Mouse (Mus musculus): ENCODE data around the gene Nup210l.

Nup210l gene

DNA sequence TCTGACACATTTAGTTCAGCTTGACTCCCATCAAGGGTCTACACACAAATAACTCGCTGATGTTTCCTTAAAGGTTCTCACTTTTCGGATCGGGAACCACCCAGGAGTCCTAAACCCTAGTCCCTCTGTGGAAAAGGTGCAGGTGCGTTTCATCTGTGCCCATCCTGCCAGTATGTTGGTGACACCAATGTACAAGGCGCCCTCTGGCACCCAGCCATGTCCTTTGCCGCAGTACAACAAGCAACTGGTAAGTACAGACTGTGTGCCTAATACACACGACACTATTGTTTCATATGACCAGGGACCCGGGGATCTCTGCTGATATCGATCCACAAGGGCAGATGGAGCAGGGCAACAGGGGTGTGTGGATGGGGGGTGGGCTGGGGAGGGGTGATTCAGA lies 55.8 kb downstream of the Nup210l start:
- no peak for DNase-seq (ENCODE audit: low read depth, low spot score)

DNA sequence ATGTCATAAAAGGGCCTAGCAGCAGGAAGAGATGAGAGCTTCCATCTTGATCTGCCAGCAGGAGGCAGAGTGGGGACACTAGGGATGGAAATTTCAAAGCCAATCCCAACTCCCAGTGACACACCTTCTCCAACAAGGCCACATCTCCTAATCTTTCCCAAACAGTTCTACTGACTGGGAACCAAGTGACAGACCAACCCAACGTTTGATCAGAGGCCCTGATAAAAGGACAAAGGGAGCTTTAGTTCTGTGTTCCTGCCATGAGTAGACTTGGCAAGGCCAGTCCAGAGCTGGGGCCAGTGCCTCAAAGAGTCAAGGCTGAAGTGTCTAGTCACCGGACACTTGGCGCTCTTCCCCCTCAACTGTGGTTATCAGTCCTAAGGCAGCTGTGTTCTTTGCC lies 57.6 kb downstream of the Nup210l start:
- DNase-seq (ENCODE audit: low read depth, low spot score), result peak; percentile 18

DNA sequence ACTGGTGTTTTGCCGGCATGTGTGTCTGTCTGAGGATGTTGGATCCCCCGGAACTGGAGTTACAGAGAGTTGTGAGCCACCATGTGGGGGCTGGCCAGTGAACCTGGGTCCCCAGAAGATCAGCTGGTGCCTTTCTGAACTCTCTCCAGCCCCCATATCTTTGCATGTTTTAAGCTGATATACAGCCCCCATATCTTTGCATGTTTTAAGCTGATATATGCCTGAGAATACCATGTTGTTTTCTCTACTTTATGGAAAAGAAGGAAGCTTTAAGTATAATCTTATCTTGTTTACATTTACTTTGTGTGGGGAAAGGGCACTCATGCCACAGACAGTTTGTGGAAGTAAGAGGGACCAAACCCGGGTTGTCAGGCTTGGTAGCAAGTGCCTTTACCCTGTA lies 75.6 kb downstream of the Nup210l start:
- no peak for DNase-seq (ENCODE audit: low read depth, low spot score)

DNA sequence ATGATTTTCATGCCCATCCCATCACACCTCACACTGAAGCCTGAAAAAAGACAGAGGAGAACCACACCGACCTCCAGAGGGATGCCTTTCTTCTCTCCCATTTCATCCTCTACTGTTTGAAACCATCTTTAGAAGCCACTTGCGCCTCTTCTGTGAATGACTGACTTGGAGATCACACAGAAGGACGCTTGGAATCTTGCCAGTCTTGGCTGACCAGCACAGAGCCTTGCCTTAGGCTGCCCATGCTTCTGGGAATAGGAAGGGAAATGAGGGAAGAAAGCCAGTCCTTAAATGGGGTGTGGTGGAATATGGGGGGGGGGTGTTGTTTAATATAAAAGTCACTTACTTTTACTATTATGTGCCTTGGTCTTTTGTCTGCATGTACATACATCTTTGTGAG lies 79.6 kb downstream of the Nup210l start:
- DNase-seq (ENCODE audit: low read depth, low spot score), result no peak

DNA sequence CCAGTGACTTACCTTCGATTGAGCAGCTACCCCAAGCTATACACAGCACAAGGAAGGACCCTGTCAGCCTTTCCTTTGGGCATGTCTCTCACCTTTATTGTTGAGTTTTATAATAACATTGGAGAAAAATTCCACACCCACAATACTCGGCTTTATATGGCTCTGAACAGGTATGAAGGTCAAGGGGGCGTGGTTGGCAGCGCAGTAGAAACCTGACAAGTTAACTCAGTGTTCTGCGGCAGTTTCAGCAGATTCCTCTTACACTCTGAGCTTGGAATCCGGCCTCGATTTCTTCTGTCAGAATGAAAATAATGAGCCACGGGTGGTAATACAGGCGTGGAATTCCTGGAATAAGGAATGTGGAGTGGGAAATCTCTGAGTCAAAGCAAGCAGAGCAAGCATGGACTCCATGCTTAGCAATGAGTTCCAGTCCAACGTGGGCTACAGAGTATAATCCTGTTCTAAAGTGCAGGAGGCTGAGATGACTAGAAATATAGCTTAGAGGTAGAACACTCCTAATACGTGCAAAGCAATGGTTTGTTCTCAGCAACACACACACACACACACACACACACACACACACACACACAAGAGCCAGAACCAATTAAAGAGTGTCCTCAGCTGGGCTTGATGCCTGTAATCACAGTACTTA lies 87.1 kb downstream of the Nup210l start:
- no peak for DNase-seq (ENCODE audit: low read depth, low spot score)

DNA sequence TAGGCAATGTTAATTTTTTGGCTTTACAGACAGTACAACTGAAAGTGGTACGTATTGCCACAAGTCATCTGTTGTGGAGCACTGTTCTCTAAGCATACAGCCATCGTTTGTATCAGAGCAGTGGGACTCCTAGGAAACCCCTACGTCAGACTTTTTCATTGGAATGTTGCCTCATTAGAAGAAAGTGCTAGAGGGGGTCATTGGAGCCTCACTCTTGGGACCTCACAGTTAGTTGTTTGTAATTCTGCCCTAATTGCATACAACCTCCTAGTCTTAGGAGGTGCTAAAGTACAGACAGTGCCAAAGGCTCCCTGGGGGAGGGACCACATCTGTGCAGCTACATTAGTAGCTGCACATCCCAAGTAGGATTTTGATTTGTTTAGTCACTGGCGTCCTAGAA lies 90.8 kb downstream of the Nup210l start:
- no peak for DNase-seq (ENCODE audit: low read depth, low spot score)

DNA sequence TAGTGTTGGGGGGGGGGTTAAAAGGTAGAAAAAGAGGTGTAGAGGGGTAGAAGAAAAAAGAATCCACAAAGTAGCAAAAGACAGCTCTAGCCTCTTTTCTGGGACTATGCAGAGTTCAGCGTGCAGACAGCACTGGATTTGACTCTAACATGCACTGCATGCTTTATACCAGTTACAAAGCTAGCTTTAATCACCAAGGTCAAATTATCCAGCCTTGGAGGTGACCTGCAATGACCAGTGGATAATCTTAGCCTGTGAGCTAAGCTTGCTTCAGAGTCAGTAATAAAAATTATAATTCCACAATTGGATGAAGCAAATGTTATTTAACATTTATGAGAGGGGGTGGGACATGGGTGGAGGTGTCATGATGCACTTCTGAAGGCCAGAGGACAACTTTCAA lies 91.7 kb downstream of the Nup210l start:
- no peak for DNase-seq (ENCODE audit: low read depth, low spot score)

DNA sequence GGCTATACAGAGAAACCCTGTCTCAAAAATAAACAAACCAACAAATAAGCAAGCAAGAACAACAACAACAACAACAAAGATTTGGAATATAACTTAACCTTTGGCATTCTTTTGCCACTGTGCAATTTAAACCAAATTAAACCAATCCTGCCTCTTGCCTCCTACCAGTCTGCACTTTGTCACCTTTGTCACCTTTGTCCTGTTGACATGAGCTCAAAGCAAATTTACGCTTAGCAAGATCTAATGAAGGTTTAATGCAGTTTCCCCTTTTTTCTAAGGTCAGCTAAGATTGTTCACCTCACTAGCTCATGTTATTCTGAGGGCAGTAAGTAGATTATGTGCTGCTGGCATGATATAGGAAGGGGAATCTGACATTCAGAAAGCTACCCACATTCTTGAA lies 93.6 kb downstream of the Nup210l start:
- no peak for DNase-seq (ENCODE audit: low read depth, low spot score)

DNA sequence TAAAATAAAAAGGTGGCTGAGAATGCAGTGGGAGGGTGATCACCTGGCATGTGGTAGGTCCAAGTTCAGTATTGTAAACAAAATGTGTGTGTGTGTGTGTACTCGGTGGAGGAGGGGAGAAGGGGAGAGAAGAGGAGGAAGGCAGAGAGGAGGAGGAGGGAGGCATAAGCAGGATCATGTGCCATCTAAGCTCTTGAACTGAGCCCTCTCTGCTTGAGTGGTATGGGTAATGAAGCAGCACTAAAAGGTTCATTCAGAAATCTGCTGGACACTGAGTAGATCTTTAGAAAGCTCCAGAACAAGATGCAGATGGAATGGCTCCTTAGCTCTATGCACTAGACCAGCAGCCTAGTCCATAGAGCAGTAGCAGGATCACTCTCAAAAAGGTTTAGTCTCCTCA lies 99.0 kb downstream of the Nup210l start:
- no peak for DNase-seq (ENCODE audit: low read depth, low spot score)

DNA sequence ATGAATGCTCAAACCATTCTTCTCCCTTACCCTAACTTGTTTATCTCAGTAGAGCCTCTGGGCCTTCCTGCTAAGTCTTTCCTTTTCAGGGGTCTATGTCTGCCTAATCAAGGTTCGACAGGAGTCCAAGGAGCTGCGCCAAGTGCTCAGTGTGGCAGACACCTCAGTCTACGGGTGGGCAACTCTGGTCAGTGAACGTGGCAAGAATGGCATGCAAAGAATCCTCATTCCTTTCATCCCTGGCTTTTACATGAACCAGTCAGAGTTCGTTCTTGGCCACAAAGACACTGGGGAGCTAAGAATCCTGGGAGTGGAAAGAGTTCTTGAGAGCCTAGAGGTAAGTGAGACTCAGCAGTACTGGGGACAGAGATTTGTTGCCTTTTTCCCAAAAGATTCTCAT lies 99.7 kb downstream of the Nup210l start:
- no peak for DNase-seq (ENCODE audit: low read depth, low spot score)

DNA sequence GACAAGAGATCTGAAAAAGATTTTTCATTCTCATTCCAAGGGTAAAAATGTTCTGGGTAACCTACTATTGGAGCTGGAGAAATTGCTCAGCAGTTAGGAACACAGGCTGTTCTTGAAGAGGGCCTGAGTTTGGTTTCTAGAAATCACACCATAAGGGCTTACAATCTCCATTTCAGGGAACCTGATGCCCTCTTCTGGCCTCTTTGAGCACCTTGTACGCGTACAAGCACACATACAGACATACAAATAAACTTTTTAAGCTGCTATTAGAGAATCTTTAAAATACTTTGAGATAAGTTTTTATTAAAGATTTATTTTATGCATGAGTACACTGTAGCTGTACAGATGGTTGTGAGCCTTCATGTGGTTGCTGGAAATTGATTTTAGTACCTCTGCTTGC lies 100.7 kb downstream of the Nup210l start:
- no peak for DNase-seq (ENCODE audit: low read depth, low spot score)

DNA sequence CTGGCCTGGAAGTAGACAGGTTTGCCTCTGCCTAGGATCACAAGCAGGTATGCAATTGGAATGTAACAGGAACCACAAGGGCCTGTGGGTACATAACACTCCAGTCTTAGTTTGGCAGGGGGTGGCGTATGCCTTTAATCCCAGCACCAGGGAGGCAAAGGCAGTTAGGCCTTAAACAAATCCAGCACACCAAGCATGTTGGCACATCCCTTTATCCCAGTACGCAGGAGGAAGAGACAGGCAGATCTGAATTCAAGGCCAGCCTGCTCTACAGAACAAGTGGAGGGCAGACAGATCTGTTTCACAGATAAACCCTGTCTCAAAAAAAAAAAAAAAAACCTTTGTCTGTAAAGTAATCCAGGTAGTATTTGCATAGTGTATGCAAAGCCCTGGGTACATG lies 104.7 kb downstream of the Nup210l start:
- no peak for DNase-seq (ENCODE audit: low read depth, low spot score)

DNA sequence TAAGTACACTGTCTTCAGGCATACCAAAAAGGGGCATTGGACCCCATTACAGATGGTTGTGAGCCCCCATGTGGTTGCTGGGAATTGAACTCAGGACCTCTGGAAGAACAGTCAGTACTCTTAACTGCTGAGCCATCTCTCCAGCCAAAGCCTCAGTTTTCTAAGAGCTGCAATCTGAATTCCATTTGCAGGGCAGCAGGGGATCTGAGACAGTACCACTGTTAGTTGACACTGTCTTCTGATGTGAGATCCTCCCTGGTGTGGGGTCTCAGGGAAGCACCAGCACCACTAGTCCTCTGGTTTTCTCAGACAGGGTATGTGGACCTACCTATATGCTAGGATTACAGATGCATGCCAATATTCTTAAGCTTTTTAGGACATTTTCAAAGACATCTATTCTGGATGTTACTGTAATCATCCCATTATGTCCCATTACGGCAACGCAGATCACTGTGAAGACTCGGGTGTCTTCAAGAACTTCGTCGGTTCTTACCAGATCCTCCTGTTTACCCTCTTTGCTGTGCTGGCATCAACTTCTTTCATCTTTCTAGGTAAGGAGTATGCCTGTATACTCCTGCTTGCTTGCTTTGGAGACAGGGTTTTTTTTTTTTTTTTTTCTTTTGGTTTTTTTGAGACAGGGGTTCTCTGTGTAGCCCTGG lies 106.1 kb downstream of the Nup210l start:
- DNase-seq (ENCODE audit: low read depth, low spot score), result peak; percentile 56

DNA sequence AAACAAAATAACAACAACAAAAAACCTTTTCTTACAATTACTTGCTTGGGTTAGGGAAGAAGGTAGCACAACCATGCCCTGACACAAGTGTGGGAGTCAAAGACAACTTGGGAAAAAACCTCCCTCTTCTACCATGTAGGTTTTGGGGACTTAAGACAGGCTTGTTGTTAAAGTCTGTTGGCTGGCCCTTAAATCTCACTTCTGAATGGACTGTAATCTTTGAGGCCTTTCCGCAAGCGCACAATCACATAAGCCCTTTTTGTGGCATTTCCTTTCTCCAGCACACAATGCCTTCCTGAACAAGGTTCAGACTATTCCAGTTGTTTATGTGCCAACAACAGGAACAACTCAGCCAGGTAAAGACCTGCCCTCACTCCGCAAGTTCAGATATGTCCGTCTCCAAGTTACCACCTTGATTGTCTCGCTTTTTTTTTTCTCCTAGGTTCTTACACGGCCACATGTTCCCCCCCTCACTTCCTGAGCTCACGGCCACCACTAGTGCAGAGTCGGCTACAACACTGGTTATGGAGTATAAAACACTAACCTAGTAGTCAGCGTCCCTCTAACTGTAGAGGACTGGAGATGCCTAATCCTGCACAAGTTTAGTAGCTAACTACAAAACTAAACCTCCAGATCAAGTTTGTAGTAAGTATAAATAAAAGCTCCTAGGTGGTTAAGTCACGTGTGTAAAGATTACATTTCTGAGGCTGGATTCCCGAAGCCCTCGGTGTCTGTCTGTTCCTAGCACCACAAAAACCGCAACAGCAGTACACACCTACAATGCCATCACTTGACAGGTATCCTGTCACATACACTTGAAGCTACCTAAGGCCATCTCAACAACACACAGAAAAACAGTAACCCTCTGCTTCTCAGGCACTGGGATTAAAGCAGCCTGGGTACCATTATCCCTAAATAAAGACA lies 107.8 kb downstream of the Nup210l start:
- no peak for DNase-seq (ENCODE audit: low read depth, low spot score)

DNA sequence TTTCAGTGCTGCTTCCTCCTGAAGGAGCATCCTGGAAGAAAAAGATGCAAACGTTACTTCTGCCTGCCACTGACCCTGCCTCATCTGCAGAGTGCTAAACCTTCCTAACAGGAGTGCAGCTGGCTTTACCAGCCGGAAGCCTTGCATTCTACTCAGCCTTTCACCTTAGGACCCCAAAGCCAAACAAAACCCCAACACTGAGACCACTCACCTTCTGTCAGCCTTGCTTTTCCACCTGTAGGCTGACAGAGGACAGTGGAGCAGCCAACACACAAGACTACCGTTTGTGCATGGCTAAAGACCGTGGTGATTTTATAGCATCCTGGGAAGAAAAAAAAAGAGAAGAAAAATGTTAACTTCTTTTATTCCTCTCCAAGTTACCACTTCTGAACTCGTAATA lies 108.8 kb downstream of the Nup210l start:
- no peak for DNase-seq (ENCODE audit: low read depth, low spot score)

DNA sequence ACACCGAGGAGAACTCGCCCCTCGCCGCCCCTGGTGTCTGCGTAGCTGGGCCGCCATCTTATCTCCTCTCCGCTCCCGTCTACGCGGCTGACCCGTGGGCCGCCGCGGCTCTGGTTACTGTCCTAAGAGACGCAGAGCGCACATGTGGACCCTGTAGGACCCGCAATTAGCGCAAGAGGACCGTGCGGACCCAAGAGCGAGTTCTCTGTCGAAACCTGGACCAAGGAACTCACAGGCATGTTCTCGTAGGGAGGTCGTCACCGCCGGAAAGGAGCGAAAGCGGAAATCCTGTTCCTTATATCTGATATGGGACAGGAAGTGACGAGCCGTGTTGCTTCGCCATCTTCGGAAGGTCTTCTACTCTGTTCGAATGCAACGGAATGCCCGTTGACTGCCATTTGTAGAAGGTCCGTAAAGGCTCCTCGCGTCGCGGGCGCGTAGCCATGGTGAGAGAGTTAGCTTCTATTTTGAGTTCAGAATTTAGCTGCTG lies 109.5 kb downstream of the Nup210l start, which contains the start of the genes Rps27 and Rab13:
Gene Rps27 (minus strand): TSS at position 275 of the 490 bp plus-strand sequence.
Gene Rab13 (plus strand): TSS at position 319 of the 490 bp plus-strand sequence.
- peak; percentile 95 for DNase-seq (ENCODE audit: low read depth, low spot score)

DNA sequence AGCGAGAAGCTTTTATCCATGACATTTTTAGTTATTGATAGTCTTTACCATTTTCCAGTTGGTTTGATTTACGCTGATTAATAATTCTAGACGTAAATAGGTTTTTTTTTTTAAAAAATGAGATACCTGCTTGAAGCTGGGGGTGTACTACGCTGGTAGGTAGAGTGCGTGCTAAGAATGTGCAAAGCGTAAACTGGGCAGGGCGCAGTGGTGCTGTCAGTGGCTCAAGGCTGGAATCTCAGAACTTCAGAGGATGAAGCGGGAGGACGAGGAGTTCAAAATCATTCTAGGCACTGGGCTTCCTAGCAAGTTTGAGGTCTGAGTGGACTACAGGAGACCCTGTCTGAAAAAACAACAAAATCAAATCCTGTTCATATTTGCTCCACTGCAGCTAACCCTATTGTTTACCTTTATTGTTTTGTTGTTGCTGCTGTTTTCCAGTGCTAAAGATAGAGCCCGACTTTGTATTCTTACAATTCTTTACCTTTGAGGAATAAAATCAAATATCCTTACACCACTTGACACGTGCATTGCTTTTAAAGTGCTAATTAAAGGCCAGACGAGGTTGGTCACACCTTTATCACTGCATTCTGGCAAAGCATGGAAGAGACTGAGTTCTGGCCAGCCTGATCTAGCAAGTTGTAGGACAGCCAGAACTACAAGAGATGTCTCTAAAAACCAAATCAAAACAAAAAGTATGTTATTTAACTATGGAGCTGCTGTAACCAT lies 110.2 kb downstream of the Nup210l start:
- DNase-seq (ENCODE audit: low read depth, low spot score), result no peak

DNA sequence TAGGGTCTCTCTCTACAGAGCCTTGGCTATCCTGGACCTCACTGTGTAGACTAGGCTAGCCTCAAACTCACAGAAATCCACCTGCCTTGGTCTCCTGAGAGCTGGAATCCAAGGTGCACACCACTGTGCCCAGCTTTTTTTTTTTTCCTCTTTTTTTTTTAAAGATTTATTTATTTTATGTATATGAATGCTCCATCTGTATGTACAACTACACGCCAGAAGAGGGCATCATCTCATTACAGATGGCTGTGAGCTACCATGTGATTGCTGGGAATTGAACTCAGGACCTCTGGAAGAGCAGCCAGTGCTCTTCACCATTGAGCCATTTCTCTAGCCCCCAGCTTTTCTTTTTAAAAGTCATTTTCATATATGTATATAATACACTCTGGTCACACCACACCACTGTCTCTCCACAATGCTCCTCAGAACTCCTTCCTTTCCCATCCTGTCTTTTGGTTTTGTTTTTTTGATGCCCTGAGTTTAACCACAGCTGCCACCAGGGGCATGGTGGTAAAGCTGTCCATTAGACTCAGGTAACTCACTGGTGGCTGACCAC lies 112.0 kb downstream of the Nup210l start:
- DNase-seq (ENCODE audit: low read depth, low spot score), result no peak

DNA sequence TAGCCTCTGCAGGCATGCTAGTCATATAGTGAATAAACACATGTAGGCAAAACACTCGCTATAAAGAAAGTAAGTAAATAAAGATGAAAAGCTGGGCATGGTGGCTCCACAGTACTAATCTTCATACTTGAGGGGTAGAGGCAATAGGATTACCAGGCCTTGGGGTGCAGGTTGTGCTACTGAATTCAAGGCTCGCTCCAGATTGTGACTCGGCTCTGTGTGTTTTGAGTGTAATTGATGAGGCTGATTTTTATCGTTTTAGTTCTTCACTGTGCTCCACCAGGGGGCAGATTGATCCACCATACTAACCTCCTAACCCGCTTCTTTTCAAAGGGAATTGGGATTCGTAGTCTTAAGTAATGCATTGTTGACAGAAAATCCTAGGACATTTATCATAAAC lies 116.2 kb downstream of the Nup210l start:
- DNase-seq (ENCODE audit: low read depth, low spot score), result peak; percentile 71

DNA sequence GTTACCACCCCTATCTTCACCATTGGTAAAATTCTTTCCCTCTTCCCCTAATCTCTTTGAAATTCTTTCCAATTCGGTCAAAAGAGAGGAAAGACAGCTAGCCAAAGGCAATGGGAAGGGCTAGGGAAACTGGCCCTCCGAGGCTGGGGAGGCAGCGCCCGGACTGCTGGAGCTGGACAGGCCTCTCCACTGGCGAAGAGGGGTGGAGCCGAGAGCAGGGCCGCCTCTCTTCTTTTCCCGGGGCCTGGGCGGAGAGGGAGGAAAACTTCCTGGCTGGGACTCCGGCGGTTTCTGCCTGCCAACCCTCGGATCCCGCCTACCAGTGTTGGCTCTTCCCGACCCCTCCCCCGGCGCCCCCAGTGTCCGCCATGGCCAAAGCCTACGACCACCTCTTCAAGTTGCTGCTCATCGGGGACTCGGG lies 116.6 kb downstream of the Nup210l start:
- no peak for DNase-seq (ENCODE audit: low read depth, low spot score)

DNA sequence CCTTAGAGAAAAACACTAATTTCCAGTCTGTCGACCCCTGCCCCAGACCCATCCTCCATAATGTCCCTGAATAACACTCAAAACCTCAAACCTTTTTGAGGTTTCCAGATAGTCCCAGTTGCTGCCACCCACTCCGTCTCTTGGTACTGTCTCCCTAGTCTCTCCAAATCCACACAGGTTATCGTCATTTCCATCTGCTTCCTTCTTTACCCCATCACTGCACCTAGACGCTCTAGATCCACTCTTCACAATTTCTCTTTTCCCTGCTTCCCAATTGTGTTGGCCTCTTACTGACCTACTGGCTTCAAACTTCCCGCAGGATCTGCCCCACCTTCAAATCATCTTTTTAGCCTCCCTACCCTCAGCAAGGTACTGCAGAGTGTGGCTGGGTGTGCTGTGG lies 117.2 kb downstream of the Nup210l start:
- DNase-seq (ENCODE audit: low read depth, low spot score), result no peak

All from ES-CJ7 (cell line).